Mouse (Mus musculus): ENCODE data around the gene Oas1e. TPM values are rescaled to one million over a fixed set of nuclear protein-coding genes. Genes with fewer than 3 reads are reported as not detected.
"Not testable (repeated sequence)": the region's sequence is repeated elsewhere in the genome, so short reads cannot be mapped to it uniquely, and the experiment has no call there.

Oas1e gene
- not detected in 2 replicates for polyA plus RNA-seq (2015; fragmentation: Nextera tagmentation; extraction: Ambion mirVana)

DNA sequence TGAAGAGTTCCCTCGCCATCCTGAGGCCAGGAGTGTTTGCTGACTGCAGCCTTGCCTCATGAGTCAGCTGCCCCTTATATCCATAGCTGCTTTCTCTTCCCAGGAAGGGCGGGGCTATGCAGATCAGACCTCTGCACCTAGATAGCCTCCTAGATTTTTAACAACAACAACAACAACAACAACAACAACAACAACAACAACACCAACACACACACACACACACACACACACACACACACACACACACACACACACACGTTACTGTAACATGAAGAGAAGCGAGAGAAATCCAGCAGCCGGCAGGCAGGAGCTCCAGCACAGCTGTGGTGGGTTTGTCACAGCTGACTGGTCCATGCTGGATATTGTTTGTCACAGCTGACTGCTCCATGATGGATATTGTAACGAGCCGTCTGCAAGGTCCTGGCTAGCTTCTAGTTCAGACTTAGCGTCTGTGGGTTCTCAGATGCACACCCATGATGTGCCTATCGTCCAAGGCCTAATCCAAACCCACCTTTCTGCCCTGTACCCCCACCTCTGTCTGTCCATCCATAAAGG, at the start of gene Oas1e:
Gene Oas1e (minus strand): TSS at position 51 of the 555 bp plus-strand sequence.
- H3K27me3 ChIP-seq; ATAC-seq (ENCODE audit: low read depth); H3K9me3 ChIP-seq (replicated peaks); H3K4me3 ChIP-seq (replicated peaks); H3K27ac ChIP-seq; DNase-seq; H3K4me1 ChIP-seq (replicated peaks); H3K36me3 ChIP-seq; H3K9ac ChIP-seq; H3K4me2 ChIP-seq: not testable (repeated sequence)
- 55% methylated on average over 9 of the region's 9 CpGs for WGBS (ENCODE audit: insufficient replicate concordance)

DNA sequence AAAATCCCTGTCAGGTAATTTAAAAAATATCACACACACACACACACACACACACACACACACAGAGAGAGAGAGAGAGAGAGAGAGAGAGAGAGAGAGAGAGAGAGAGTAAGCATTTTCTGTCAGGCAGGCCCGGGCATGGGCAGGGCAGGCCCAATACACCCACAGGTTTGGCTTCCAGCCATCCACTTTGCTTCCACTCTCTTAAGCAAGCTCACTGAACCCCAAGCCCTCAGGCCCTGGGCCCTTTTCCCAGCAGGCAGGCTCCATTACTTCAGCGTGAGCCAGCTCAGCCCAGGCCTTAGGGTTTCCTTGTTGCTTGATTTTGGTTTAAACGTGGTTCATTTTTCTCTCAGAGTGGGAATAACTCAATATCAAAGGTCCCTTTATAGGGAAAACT, 49.4 kb upstream of the Oas1e start:
- WGBS (ENCODE audit: insufficient replicate concordance) = 64% methylated on average over 3 of the region's 3 CpGs
- Histone ChIP-seq H3K36me3 (no peaks in the 10 kb centered on the region), H3K4me1 (replicated peaks) (no peaks in the 10 kb centered on the region), H3K4me3 (replicated peaks) (no peak overlapping the region), H3K27me3 (no peaks in the 10 kb centered on the region), H3K4me2 (no peak overlapping the region), H3K9me3 (replicated peaks) (no peaks in the 10 kb centered on the region), H3K9ac (no peak overlapping the region), H3K27ac (no peak overlapping the region)
- DNase-seq (no peak), ATAC-seq (ENCODE audit: low read depth) (no peak)

DNA sequence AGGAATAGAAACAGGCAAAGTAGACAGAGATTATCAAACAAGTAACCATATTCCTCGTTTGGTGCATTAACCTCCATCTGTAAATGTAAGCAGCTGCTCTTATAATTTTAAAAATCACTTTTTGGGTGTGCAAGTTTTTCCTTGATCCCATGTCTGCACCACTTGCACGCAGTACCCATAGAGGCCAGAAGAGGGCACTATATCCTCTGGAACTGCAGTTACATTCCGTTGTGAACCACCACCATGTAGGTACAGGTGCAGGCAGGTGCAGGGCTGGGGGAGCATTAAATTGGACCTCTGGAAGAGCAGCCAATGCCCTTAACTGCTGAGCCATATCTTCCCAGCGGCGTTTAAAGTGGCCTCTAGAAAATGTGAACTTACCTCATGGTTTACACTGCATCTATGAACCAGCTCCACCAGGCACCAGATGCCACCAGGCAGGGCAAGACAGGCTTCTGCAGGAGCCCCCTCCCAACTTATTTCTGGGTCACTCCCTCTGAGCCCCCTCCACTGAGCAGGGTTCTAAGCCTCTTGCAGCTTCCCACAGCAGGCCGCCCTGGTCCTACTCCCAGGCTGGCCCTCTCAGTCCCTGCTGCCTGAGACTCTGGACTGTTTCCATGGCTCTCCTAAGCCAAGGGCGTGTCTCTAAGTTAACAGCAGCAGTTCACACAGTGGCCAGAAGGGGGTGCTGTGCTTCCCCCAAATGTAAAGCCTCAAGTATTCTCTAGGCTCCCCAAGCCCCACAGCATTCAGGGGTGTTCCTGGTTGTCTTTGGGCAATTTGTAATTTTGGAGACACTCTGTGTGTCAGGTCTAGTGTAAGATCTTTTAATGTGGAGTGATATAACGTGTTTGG, 41.6 kb upstream of the Oas1e start:
- WGBS (ENCODE audit: insufficient replicate concordance) = 9% methylated on average over 8 of the region's 8 CpGs
- Histone ChIP-seq H3K27me3 (peaks cover 13% of the 10 kb centered on the region), H3K36me3 (no peaks in the 10 kb centered on the region), H3K9ac (no peak overlapping the region), H3K4me1 (replicated peaks) (no peaks in the 10 kb centered on the region), H3K27ac (no peak overlapping the region), H3K9me3 (replicated peaks) (no peaks in the 10 kb centered on the region), H3K4me2 (no peak overlapping the region), H3K4me3 (replicated peaks) (no peak overlapping the region)
- ATAC-seq (ENCODE audit: low read depth) (no peak), DNase-seq (no peak)

DNA sequence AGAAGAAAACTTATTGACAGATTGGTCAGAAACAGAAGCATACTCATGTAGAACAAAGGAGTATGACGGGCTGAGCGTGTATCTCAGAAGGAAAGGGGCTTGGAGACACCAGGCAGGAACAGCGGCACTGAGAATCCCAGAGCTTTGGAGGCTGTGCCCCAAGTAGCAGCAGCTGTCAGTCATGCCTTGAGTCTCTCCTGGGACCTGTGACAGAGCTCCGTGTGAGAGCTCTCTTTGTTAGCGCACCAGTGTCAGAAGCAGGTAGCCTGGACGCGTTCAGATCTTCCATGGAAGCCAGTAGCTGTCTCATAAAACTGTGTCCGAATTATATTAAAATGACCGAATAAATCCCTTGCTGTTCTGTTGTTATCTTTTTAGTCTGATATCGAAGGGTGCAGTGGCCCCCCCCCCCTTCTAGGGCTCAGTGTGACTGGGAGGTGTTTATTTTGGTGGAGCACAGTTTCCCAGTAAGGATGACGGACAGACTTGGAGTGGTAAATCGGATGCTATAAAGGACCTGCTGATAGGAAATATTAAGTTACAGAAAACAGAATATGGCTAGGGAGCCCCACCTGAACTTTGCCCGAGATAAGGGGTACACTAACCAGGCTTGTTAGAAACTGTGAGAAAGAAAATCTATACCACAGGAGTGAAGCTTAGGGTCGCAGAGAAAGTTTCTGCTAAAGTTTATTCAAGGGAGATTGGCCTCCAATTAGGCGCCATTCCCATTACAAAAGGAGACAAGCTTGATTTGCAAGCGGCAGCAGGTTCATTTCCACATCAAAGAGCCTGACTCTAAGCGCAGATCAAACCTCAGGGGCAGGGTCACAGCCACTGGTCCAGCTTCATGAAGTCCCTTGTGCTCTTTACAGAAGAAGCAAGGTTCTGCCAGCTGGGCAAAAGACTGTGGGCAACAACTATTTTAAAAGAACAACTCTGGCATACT, 38.3 kb upstream of the Oas1e start:
- WGBS (ENCODE audit: insufficient replicate concordance) = 16% methylated on average over 17 of the region's 17 CpGs
- Histone ChIP-seq H3K27ac (no peak overlapping the region), H3K27me3 (peaks cover 13% of the 10 kb centered on the region), H3K9me3 (replicated peaks) (no peaks in the 10 kb centered on the region), H3K4me2 (no peak overlapping the region), H3K36me3 (no peaks in the 10 kb centered on the region), H3K4me1 (replicated peaks) (no peaks in the 10 kb centered on the region), H3K4me3 (replicated peaks) (no peak overlapping the region), H3K9ac (no peak overlapping the region)
- ATAC-seq (ENCODE audit: low read depth) (no peak), DNase-seq (no peak)

DNA sequence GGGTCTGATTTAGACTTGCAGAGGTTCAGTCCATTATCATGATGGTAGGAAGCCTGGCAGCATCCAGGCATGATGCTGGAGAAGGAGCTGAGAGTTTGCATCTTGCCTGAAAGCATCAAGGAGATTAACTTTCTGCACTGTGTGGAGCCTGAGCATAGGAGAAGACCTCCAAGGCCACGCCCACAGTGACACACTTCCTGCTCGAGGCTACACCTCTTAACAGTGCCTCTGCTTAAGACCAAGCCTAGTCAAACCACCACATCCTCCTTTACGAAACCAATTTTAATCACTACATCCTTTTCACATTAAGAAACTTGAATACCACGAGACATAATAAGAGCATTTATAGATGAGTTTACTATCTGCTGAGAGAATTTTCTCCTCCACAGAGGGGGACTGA, 35.7 kb upstream of the Oas1e start:
- 44% methylated on average over 4 of the region's 4 CpGs for WGBS (ENCODE audit: insufficient replicate concordance)
- Histone ChIP-seq H3K4me3 (replicated peaks) (no peak overlapping the region), H3K4me2 (no peak overlapping the region), H3K4me1 (replicated peaks) (no peaks in the 10 kb centered on the region), H3K9me3 (replicated peaks) (no peaks in the 10 kb centered on the region), H3K27me3 (peaks cover 13% of the 10 kb centered on the region), H3K9ac (no peak overlapping the region), H3K27ac (no peak overlapping the region), H3K36me3 (no peaks in the 10 kb centered on the region)
- no peak for DNase-seq
- no peak for ATAC-seq (ENCODE audit: low read depth)

- Histone ChIP-seq H3K27me3 (no peaks in the 10 kb centered on the region), H3K36me3 (no peaks in the 10 kb centered on the region), H3K4me2 (no peak overlapping the region), H3K4me3 (replicated peaks) (no peak overlapping the region), H3K4me1 (replicated peaks) (no peaks in the 10 kb centered on the region), H3K9me3 (replicated peaks) (no peaks in the 10 kb centered on the region), H3K27ac (no peak overlapping the region), H3K9ac (no peak overlapping the region)
- DNase-seq (no peak), ATAC-seq (ENCODE audit: low read depth) (no peak)
Measured at GRCm38 (mm10) chr5:120818999-120819398, 23.7 kb upstream of the Oas1e start.

- H3K9me3 ChIP-seq (replicated peaks) = no peaks in the 10 kb centered on the region
- ATAC-seq (ENCODE audit: low read depth) (no peak), DNase-seq (no peak)
- no peak overlapping the region for H3K4me3 ChIP-seq (replicated peaks)
- no peak overlapping the region for H3K9ac ChIP-seq
- no peaks in the 10 kb centered on the region for H3K36me3 ChIP-seq
- H3K4me1 ChIP-seq (replicated peaks) = peaks cover 12% of the 10 kb centered on the region
- no peaks in the 10 kb centered on the region for H3K27me3 ChIP-seq
- H3K4me2 ChIP-seq = no peak overlapping the region
- no peak overlapping the region for H3K27ac ChIP-seq
- WGBS (ENCODE audit: insufficient replicate concordance) = 56% methylated on average over 3 of the region's 3 CpGs
Measured at GRCm38 (mm10) chr5:120815949-120816348, 20.6 kb upstream of the Oas1e start.

- no peak overlapping the region for H3K27ac ChIP-seq
- 52% methylated on average over 6 of the region's 6 CpGs for WGBS (ENCODE audit: insufficient replicate concordance)
- H3K9ac ChIP-seq = peak overlapping the region; percentile 74
Measured at GRCm38 (mm10) chr5:120813023-120813422, 17.7 kb upstream of the Oas1e start.

GRCm38 (mm10) chr5:120811951-120812819, 16.9 kb upstream of the Oas1e start, which contains the start of gene Oas1c:
TSS of gene Oas1c (minus strand) at chr5:120812514.
- WGBS (ENCODE audit: insufficient replicate concordance) = 8% methylated on average over 18 of the region's 18 CpGs
- H3K9ac ChIP-seq = peak within 1 kb of the TSS; percentile 74
- peak within 1 kb of the TSS; percentile 68 for H3K4me3 ChIP-seq (replicated peaks)
- no peak within 1 kb of the TSS for H3K27ac ChIP-seq
- H3K4me2 ChIP-seq = peak within 1 kb of the TSS; percentile 76
- H3K9me3 ChIP-seq (replicated peaks) = no peaks in the 10 kb centered on the region
- H3K27me3 ChIP-seq = no peaks in the 10 kb centered on the region
- ATAC-seq (ENCODE audit: low read depth) (peak; percentile 89), DNase-seq (peak; percentile 66)
- H3K36me3 ChIP-seq = no peaks in the 10 kb centered on the region
- H3K4me1 ChIP-seq (replicated peaks) = peaks cover 16% of the 10 kb centered on the region

More at GRCm38 (mm10) chr5:120813023-120813422, 17.7 kb upstream of the Oas1e start:
- Histone ChIP-seq H3K4me3 (replicated peaks) (peak overlapping the region; percentile 68), H3K4me1 (replicated peaks) (peaks cover 16% of the 10 kb centered on the region), H3K36me3 (no peaks in the 10 kb centered on the region), H3K27me3 (no peaks in the 10 kb centered on the region), H3K4me2 (peak overlapping the region; percentile 76), H3K9me3 (replicated peaks) (no peaks in the 10 kb centered on the region)
- DNase-seq (no peak), ATAC-seq (ENCODE audit: low read depth) (no peak)

DNA sequence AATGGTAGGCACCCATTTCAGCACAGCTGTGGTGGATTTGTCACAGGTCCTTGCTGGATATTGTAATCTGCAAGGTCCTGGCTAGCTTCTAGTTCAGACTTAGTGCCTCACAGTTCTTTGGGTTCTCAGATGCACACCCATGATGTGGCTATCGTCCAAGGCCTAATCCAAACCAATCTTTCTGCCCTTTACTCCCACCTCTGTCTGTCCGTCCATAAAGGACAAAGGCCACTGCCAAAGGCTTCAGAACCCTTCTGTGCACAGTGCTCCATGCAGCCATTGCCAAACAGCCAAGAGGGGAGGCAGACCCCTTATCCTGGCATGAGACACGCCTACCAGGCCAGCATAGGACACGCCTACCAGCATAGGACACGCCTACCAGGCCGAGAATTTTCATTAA, 13.8 kb upstream of the Oas1e start:
- DNase-seq (no peak), ATAC-seq (ENCODE audit: low read depth) (no peak)
- peaks cover 16% of the 10 kb centered on the region for H3K4me1 ChIP-seq (replicated peaks)
- H3K9me3 ChIP-seq (replicated peaks) = no peaks in the 10 kb centered on the region
- H3K27ac ChIP-seq = no peak overlapping the region
- 23% methylated on average over 6 of the region's 6 CpGs for WGBS (ENCODE audit: insufficient replicate concordance)
- no peak overlapping the region for H3K4me3 ChIP-seq (replicated peaks)
- H3K9ac ChIP-seq = no peak overlapping the region
- no peaks in the 10 kb centered on the region for H3K27me3 ChIP-seq
- no peaks in the 10 kb centered on the region for H3K36me3 ChIP-seq
- no peak overlapping the region for H3K4me2 ChIP-seq
